Mouse (Mus musculus) heart, postnatal 0 days (tissue): Measurements from ENCODE around the gene Atf1. TPM values are rescaled to one million over a fixed set of nuclear protein-coding genes. Genes with fewer than 3 reads are reported as not detected.
"Not testable (repeated sequence)": the region's sequence is repeated elsewhere in the genome, so short reads cannot be mapped to it uniquely, and the experiment has no call there.

Experiments
- ATAC-seq: fragments of 200-750 bp; cut with Nextera tagmentation; 2 replicates; pipeline ENCODE4 v1.8.0; 2017; ENCODE audit warnings: low read depth, moderate number of reproducible peaks, moderate library complexity; ENCODE audit not compliant: insufficient read depth
- DNase-seq: peaks from one replicate; pipeline ENCODE4 v3.0.0-alpha.2; 2016; ENCODE audit warnings: low spot score
- H3K27ac ChIP-seq: fragments of 300-500 bp; sonication (generic); 2 replicates; pipeline ENCODE4 v1.5.1; 2014; ENCODE audit warnings: low read depth, mild to moderate bottlenecking
- H3K27me3 ChIP-seq: fragments of 300-500 bp; sonication (generic); 2 replicates; pipeline ENCODE4 v1.6.1; 2014; ENCODE audit warnings: low read length, mixed read lengths; ENCODE audit not compliant: control insufficient read depth, insufficient read depth
- H3K36me3 ChIP-seq: fragments of 300-500 bp; sonication (generic); replicated peaks from 2 replicates; pipeline ENCODE4 v1.6.1; 2014; ENCODE audit warnings: low read length, mixed read lengths; ENCODE audit not compliant: control insufficient read depth, insufficient read depth
- H3K4me1 ChIP-seq: fragments of 300-500 bp; sonication (generic); 2 replicates; pipeline ENCODE4 v1.6.1; 2014; ENCODE audit warnings: antibody characterized with exemption; ENCODE audit not compliant: control insufficient read depth, insufficient read depth
- H3K4me2 ChIP-seq: fragments of 300-500 bp; sonication (generic); 2 replicates; pipeline ENCODE4 v1.6.1; 2014; ENCODE audit warnings: low read depth, mild to moderate bottlenecking, low read length, moderate library complexity
- H3K4me3 ChIP-seq: fragments of 300-500 bp; sonication (generic); 2 replicates; pipeline ENCODE4 v1.5.1; 2014; ENCODE audit warnings: low read depth, low read length
- H3K9ac ChIP-seq: fragments of 300-500 bp; sonication (generic); replicated peaks from 2 replicates; pipeline ENCODE4 v1.6.1; 2014; ENCODE audit warnings: low read depth, low read length, mixed read lengths
- H3K9me3 ChIP-seq: fragments of 300-500 bp; sonication (generic); replicated peaks from 2 replicates; pipeline ENCODE4 v1.6.1; 2016; ENCODE audit warnings: low read length; ENCODE audit not compliant: control insufficient read depth
- CTCF ChIP-seq: IDR thresholded peaks from 2 replicates; pipeline ENCODE4 v1.5.1; 2016; ENCODE audit warnings: antibody characterized with exemption, control low read depth, low read depth
- EP300 ChIP-seq: IDR thresholded peaks from 2 replicates; pipeline ENCODE4 v1.6.1; 2016; ENCODE audit warnings: antibody characterized with exemption, low read depth
- WGBS: fragments of 180-500 bp; shearing (Covaris S2); extraction: QIAGEN DNeasy Blood & Tissue Kit; methylation state at CpG from one replicate; pipeline ENCODE4 v1.1.7; 2014; 5-methylcytosine and 5-hydroxymethylcytosine counted together
- polyA plus RNA-seq: library from polyadenylated mRNA; unstranded; fragments of >200 nt; fragmentation: Nextera tagmentation; extraction: Ambion mirVana; gene quantifications from 2 replicates; pipeline ENCODE4 v1.2.1, GENCODE M21; 2015
- total RNA-seq: library from RNA; depleted of rRNA; stranded (reverse); fragments of >200 nt; gene quantifications from 2 replicates; pipeline ENCODE4 v1.2.3, GENCODE M21; 2014; ENCODE audit warnings: low replicate concordance

The Atf1 gene
- total and polyA plus RNA-seq, 2 experiments from 2014 or later: 33.9 to 51.4 TPM

DNA sequence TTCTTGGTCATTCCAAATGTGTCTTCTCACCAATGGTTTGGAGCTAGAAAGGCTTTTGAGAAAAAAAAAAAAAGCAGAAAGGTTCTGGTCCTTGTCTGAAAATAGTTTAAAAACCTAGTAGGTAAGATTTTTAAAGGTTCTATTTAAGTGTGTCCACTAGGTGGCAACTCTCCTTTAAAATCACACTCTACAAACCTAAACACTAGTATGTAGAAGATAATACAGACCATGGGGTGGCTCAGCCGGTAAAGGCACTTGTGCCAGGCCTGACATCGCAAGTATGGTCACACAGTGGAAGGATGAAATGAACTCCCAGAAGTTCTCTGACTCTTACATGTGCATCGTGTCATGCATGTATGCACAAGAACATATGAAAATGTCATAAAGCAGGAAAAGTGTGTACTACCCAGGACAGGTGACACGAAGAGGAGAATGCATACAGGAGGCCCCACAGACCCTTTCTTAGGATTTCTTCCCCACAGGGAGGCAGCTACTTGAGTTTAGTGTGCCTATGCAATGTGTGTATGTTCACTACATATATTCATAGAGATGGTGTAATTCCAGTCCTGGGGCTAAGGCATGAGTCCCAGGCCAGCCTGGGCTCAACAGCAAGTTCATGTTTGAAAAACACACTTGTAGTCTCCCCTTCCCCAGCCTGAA is 35.8 kb downstream of the Atf1 start:
- peak; percentile 25 for DNase-seq
- Histone ChIP-seq H3K27me3 (no peaks in the 10 kb centered on the region), H3K36me3 (peaks cover 20% of the 10 kb centered on the region)

DNA sequence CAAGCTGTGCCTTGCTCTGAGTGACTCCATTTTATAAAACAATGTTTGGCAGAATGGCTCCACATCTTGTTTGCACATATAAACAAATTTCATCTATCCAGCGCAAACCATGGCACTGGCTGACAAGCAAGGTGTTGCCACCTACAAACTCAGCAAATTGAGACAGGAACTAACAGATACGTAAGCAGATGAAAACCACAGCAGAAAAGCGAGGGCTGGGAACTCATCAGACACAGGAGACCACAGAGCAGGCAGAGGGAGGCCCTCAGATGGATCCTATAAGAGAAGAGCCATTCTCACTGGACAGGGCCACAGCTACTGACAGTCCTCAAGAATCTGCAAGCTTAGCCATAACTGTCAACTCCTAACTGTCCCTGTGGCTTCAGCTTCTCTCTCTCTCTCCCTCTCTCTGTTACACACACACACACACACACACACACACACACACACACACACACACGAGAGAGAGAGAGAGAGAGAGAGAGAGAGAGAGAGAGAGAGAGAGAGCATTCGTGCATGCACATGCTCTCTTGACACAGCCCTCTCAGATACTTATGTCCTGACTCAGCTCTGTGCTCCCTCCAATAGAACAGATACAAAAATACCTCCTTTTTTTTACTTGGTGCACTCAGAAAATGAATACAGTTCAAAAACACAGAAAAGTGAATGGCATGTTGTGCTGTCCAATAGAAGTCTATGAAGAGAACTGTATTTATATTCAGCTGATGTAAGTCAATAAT is 38.1 kb downstream of the Atf1 start:
- ATAC-seq: no peak

More for the DNA sequence above, 35.8 kb downstream of the Atf1 start:
- TF ChIP-seq CTCF (peak; percentile 35), EP300 (no peak)
- no peak overlapping the region for H3K4me3 ChIP-seq
- no peak overlapping the region for H3K4me2 ChIP-seq
- H3K9me3 ChIP-seq: no peaks in the 10 kb centered on the region
- no peaks in the 10 kb centered on the region for H3K4me1 ChIP-seq
- no peak overlapping the region for H3K27ac ChIP-seq
- ATAC-seq: no peak
- H3K9ac ChIP-seq: no peak overlapping the region
- WGBS: 19% methylated on average over 4 of the region's 4 CpGs

DNA sequence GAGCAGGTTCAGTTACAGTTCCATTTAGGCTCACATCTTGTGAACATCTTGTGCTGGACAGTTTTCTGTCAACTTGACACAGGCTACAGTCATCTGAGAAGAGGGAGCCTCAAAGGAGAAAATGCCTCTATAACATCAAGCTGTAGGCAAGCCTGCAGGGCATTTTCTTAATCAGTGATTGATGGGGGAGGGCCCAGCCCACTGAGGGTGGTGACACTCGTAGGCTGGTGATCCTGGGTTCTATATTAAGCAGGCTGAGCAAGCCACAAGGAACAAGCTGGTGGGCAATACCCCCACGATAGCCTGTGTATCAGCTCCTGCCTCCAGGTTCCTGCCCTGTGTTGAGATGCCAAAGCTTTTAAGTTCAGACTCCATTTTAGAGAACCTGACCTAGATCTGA is 41.3 kb downstream of the Atf1 start:
- ATAC-seq: no peak
- no peak for DNase-seq
- Histone ChIP-seq H3K36me3 (no peaks in the 10 kb centered on the region), H3K27ac (no peak overlapping the region), H3K9me3 (no peaks in the 10 kb centered on the region; the same call in 1 of the 2 replicates), H3K4me2 (no peak overlapping the region), H3K9ac (no peak overlapping the region), H3K4me1 (no peaks in the 10 kb centered on the region), H3K4me3 (no peak overlapping the region), H3K27me3 (no peaks in the 10 kb centered on the region)
- WGBS: 67% methylated on average over 2 of the region's 2 CpGs
- no peak for TF ChIP-seq CTCF
- TF ChIP-seq EP300: no peak

More for the DNA sequence above, 38.1 kb downstream of the Atf1 start:
- Histone ChIP-seq H3K4me2 (no peak overlapping the region), H3K9ac (no peak overlapping the region), H3K36me3 (peaks cover 8% of the 10 kb centered on the region), H3K9me3 (no peaks in the 10 kb centered on the region; the same call in 1 of the 2 replicates), H3K4me3 (no peak overlapping the region), H3K27ac (no peak overlapping the region), H3K4me1 (no peaks in the 10 kb centered on the region), H3K27me3 (no peaks in the 10 kb centered on the region)
- 71% methylated on average over 4 of the region's 5 CpGs for WGBS
- no peak for TF ChIP-seq CTCF
- no peak for TF ChIP-seq EP300
- DNase-seq: no peak

DNA sequence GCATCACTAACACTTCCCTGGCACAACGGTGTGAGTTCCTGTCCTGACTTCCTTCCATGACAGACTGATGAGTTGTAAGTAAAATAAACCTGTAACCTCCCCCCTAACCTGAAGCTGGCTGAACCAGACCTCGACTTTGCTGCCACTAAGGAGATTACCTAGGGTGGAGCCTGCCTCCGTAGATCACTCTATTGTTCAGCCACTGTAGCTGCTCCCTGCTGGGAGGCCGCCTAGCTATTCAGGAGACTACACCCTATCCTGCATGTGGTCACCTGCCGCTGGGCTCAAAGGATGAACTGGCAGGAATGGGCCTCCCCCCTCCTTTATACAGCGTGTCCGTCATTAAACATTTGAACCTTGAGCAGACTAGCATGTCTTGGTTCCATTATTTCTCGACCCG is 42.2 kb downstream of the Atf1 start:
- Histone ChIP-seq H3K4me3 (no peak overlapping the region), H3K27me3 (no peaks in the 10 kb centered on the region), H3K4me2 (no peak overlapping the region), H3K9ac (no peak overlapping the region), H3K36me3 (no peaks in the 10 kb centered on the region), H3K4me1 (no peaks in the 10 kb centered on the region), H3K9me3 (no peaks in the 10 kb centered on the region; the same call in 1 of the 2 replicates), H3K27ac (no peak overlapping the region)
- TF ChIP-seq EP300 (no peak), CTCF (no peak)
- WGBS: 27% methylated on average over 9 of the region's 9 CpGs
- DNase-seq (no peak), ATAC-seq (no peak)

DNA sequence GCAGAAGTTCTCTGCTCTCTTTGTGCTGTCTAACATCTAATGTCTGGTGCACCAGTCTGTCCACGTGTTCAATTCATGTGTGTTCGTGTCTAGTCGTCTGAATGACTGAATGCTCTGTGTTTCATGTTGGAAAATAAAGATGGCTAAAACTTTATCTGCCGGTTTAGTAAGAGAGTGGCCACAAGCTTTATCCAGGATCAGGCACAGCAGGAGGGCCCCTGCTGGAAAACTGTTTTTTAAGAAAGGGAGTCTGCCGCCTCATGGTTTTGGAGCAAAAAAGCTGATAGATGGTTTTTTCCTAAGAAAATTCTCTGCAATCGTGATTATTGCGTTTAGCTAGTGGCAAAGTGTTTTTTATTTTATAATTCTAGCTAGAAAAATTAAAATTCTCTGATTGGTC is 43.0 kb downstream of the Atf1 start:
- not testable (repeated sequence) for H3K4me3 ChIP-seq, H3K9me3 ChIP-seq, H3K27ac ChIP-seq, H3K9ac ChIP-seq, H3K4me1 ChIP-seq, H3K36me3 ChIP-seq, ATAC-seq, DNase-seq, H3K4me2 ChIP-seq, H3K27me3 ChIP-seq
- 43% methylated on average over 7 of the region's 7 CpGs for WGBS

DNA sequence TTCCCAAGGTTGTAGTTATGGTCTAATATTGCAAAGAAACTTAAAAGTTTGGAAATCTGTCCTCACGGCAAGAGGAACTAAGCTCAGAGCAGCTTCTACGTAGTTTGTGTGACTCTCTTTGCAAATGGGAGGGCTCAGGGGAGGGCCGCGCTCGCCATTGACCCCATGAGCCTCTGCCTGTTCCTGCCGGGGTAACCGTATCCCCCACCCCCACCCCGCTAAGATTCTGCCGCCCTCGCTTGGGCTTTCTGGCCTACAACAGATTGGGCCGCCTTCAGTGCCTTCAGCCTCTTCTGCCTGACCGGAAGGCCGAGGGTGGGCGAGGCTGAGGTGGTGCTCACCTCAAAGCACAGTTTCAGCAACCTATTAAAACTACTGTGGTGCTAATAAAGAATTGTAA is 43.8 kb downstream of the Atf1 start:
- 74% methylated on average over 14 of the region's 14 CpGs for WGBS
- DNase-seq: no peak
- TF ChIP-seq CTCF (no peak), EP300 (no peak)
- no peak overlapping the region for H3K4me3 ChIP-seq
- no peaks in the 10 kb centered on the region; the same call in 1 of the 2 replicates for H3K9me3 ChIP-seq
- no peak overlapping the region for H3K9ac ChIP-seq
- H3K4me1 ChIP-seq: no peaks in the 10 kb centered on the region
- no peak overlapping the region for H3K27ac ChIP-seq
- no peaks in the 10 kb centered on the region for H3K27me3 ChIP-seq
- no peaks in the 10 kb centered on the region for H3K36me3 ChIP-seq
- no peak for ATAC-seq
- H3K4me2 ChIP-seq: no peak overlapping the region

- H3K4me2 ChIP-seq, H3K9me3 ChIP-seq, H3K27ac ChIP-seq, H3K27me3 ChIP-seq, ATAC-seq, H3K36me3 ChIP-seq, H3K9ac ChIP-seq, H3K4me3 ChIP-seq, DNase-seq, H3K4me1 ChIP-seq: not testable (repeated sequence)
- 91% methylated on average over 4 of the region's 4 CpGs for WGBS
These were observed 46.2 kb downstream of the Atf1 start for GRCm38 (mm10) chr15:100273791-100274308.
